Mouse (Mus musculus): ENCODE measurements around the gene Foxp1.

Gene Foxp1

DNA sequence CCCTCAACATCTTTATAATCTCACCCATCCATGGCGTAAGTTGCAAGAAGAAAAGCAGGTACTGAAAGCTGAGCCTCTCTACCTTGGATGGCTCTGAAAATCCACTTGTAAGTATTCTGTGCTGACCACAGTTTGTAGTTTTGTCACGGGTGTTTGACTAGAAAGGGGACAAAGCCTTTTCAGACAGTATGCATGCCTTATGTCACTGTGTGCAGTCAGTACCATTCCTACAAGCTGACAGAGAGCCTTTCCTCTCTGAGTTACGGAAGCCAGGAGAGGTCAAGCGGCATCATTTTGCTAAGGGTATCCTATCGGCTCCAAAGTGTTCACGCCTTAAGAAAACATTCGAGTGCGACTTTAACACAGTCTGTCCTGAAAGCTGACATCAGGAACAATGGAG is 202.1 kb downstream of the Foxp1 start:
- DNase-seq, result no peak

DNA sequence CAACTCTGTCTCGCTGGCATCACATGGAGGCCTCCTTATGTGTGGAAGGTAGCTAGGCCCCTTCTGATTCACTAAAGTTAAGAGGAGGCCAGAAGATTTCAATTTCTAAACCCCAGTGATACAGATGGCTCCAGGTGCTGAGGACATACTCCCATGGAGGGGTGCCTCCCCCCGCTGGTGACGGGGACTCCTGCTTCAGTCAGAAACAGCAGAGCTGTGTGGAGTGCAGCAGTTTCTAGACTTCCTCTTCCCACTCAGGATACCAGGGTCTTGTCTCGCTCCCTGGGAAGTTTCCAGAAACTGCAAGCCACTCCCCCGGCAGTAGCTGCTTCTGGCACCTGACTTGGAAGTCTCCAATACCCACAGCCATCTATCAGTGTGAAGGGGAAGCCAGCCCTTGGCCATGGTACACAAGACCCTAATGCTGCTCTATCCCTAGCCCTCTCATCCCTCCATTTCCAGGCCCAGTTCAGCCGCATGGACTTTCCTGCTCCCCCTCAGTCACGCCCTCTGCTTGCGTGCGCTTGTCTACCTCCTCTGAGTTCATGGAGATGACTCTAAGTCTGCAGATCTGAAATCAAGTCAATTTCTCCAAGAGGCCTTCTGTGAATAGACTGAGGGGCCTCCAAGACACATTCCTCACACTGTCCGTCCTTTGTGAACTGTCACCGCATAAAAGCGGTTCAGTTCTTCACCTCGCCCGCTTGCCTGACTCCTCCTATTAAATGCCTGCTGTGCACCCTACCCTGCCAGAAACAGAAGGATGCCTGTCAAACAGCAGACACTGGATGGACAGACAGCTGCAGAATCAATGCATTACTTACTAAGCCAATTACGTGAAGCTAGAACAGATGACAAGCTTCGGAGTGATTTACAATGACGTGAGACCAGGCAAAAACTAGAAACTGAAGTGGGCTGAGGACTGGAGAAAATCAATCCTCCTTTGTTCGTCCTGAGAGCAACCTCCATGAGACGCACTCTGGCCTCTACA is 202.8 kb downstream of the Foxp1 start:
- DNase-seq, result no peak

DNA sequence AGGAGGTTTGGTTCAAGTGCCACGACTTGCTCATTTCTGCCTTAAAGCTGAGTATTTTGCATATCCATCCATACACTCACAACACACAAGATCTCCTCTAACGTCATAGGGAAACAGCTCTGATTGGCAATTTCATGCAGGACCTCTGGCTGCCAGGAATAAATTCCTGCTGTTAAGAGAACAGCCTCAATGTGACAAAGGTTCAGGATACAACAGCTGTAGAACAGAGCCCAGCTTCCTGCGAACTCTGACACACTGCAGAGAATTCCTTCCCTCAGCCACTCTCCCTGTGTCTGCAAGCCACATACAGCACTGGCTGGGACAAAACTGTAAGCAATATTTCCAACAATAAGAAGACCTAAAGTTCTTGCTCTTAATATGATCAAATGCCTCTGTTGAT is 207.8 kb downstream of the Foxp1 start:
- no peak for DNase-seq

DNA sequence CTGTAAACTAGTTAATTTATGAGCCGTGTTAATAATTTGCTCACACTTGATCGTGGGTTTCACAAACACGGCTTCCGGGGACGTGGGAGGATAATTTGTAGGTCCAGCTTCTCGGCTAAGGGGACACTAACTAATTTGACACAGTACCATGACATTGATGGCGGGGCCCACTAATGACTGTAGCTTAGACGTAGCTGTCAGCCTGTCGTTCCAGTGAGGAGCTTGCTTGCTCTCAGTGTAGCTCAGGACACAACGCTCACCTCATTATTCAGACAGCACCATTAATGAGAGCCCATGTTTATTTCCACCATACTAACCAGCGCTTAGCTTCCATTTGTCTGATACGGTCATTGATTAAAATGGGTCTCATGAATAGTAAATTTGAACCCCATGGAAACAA is 212.0 kb downstream of the Foxp1 start:
- no peak for DNase-seq

DNA sequence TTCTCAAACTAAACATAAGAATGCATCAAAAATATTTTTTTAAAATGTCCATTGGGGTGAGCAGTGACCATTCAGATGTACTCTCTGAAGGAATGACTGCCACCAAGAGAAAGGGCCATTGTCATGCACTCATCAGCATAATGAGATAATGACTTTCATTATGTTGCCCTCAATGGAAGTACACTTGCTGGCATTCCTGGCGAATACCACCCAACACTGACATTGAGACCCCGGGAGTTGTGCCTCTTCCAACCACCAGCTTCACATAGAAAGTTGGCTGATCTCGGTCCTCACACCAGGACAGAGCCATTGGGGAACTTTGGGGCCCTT is 212.4 kb downstream of the Foxp1 start:
- DNase-seq, result no peak

DNA sequence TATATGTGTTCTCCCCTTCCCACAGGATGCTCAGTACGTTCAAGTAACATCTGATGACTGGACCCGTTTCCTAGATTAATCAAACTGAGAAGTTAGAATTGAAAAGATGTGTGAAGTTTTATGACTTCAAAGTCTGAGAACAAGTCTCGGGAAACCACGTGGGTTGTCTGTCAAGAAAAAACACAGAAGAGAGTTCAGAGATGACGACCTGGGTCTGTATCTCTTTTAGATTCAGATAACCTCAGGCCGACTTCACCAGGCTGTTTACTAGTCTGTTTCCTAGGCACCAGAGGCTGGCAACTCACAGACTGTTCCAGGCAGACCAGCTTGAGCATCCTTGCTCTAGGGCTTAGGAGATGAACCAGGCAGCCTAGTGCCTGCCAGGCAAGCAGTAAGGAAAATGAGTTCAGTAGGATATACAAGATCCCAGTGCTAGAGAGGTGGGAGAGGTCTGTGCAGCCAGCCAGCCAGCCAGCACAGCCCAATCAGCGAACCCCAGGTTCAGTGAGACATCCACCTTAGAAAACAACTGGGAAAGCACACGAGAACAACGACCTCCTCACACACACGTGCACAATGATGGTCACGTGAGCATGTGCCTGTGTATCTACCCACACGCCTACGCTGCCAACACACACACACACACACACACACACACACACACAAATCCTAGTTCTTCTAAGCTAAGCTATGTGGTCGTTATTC is 212.9 kb downstream of the Foxp1 start:
- DNase-seq, result no peak

DNA sequence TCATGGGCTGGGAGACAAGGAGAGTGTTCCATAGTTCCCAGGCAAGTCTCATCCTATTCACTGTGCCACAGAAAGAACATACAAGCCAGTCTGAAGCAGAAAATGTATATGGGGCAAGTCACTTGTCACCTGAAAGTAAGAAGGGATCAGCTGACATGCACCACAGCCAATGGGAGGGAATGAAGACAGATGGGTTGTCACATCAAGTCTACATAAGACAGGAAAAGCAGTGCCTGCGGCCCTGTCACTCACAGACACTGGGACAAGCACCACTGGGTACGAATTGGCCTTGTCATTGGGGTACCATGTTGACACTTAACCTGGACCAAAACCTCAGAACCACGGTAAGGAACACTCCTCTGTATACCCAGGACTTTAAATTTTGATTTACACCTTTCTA is 216.8 kb downstream of the Foxp1 start:
- no peak for DNase-seq

DNA sequence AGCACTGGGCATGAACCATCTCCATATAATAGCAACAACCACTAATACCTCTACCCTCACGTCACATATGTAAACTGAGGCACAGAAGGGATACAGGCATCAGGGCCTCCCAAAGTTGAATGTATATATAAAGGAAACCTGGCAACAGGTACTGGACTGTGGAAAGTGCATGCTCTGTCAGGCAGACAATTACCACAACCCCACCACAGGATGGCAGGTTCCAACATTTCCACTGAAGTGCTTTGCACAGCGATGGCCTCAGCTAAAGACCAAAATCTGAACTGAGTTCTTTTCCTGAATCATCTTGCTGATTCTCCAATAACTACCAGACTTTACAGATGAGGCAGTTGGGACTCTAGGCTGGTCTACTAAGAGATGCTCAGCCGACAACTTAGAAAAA is 217.3 kb downstream of the Foxp1 start:
- DNase-seq, result no peak

DNA sequence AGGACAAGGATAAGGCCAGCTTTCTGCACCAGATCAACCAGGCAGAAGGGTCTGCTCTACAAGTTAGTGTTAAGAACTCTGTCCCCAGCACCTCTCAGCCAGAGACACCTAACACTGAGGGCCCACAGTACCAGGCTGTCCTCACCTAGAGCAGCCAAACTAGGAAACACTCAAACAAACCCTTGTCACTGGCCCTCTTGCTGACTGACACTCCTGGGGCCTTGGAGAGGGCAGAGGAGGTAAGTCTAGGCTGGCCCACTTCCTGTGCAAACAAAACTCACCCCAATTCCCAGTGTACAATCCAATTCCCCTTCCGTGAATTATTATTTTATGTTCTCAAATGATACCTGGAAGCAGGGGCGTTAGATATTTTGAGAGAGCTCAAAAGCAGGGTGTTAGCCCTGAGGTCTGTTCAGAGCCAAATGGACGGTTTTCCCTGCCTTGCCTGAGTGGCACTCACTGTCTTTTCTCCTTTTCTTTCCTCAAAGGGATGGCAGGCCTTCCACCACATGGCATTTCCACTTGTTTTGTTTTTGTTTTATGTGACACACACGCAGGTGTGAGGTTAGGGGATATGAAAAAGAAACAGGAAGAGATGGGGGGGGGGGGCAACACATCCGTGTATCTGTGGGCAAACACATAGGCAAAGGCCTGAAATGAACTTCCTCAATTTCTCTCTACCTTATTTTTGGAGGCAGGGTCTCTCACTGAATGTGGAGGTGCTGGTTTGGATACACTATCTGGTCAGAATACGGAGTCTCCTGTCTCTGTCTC is 219.7 kb downstream of the Foxp1 start:
- DNase-seq, result no peak

DNA sequence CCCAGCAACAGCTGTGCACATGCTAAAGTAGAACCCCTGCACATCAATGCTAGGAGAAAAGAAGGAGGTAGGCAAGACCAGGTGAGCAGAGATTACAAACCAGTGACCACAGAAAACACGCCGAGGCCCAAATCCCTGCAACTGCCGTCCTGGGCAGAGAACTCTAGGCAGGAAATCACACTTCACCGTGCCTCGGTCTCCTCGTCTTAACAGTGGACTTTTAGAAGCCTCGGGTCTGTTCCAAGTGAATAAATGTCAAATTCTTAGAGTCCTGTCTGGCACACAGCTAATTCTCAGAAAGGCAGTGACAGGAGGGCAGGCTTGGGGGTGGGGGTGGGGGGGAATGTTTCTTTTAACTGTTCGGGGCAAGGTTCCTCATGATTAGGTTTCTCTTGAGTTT is 220.6 kb downstream of the Foxp1 start:
- no peak for DNase-seq

DNA sequence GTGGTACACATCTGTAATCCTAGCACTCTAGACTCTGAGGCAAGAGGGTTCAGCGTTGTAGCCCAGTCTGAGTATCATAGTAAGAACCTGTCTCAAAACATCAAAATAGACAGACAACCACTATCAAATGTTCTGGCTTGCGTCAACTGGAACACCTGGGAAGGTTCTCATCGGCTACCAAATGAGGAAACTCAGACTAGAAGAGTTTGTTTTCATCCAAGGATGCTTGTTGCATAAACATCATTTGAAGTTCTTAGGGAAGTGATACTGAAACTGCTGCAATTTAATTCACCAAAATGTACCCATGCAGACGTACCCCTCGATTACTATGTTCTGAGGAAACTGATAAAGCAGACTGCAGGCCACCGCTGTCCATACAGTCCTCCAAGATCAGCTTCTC is 222.3 kb downstream of the Foxp1 start:
- DNase-seq, result no peak

DNA sequence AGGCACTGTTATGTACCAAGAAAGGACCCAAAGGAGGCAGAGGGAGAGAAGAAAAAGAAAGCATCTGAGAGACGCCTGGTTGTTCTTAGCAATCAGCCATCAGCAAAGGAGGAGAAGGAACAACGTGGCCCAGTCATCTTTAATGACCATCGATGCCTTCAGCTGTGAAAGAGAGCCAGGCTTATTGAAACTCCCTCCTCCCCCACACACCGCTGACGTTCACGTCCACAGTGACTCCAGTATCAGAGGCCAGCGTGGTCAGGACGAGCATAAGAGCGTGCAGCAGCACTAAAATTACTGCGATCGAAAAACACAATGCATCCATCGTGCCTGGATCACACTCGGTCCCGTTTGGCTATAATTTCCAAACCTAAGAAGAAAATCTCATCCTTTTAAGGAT is 223.3 kb downstream of the Foxp1 start:
- DNase-seq, result no peak

DNA sequence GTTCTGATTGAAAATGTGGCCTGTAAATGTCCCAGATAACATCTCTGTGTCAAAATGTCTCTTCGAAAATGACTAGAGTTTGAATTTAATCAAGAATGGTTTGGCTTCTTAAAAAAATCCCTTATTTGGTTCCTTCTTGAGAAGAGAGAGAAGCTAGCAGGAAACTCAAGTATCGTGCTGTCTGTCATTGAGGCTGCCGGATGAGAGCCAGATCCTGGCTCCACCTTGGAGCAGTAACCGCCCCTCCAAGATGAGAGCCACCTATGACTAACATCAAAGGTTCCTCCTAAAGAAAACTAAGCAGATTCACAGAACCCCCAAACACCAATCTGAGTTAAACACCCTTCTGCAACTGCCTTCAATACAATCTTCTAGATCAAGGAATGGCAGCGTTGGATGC is 225.0 kb downstream of the Foxp1 start:
- DNase-seq, result no peak

DNA sequence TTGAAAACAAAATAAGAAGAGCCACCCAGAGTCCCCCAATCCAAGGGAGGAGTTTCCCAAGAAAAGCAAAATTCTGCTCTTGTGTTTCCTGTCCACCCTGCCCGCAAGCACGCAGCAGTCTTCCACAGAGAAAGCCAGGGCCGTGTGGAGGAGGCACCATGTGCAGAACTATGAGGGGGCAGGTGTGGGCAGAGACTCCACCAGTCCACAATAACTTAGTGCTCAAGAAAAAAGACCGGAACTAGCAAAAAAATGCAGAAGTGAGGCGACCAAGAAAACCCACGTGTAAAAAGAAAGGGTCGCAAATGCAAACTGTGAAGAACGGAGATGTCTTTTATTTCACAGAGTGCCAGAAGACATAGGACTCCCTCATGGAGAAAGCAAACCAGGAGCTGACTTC is 227.0 kb downstream of the Foxp1 start:
- no peak for DNase-seq

DNA sequence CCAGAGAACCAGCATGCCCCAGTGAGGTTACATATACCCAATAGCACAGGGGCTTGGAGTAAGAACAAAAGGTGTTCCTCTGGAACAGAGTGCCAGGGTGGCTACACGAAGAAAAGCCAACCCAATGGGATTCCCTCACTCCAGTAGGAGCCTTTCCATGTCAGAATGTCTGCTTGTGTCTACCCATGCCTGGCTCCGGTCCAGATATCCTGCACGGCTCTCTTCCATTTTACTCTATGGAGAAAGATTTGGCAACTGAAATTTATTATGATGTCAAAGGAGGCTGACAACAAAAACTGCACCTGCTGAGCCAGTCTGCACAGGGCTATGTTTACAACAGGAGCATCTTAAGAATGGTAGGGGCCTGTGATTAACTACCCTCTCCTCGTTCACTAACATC is 233.3 kb downstream of the Foxp1 start:
- DNase-seq, result no peak

DNA sequence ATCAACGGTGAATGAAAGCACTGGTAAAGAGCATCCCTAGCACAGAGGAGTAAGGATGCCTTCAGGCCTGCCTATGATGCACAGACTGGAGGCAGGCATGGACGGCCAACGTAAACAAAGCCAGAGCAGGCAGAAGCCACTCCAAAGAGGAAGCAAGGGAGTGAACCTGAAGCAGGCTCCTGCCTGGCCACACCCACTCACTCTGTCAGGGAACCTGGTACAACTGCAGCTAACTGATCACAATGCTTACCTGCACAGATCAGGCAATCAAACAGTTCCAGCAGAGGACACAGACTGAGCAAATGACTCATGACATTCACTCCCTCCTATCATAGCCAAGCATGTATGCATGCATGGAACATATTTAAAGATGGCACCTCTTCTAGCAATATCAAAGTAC is 237.5 kb downstream of the Foxp1 start:
- DNase-seq, result no peak

DNA sequence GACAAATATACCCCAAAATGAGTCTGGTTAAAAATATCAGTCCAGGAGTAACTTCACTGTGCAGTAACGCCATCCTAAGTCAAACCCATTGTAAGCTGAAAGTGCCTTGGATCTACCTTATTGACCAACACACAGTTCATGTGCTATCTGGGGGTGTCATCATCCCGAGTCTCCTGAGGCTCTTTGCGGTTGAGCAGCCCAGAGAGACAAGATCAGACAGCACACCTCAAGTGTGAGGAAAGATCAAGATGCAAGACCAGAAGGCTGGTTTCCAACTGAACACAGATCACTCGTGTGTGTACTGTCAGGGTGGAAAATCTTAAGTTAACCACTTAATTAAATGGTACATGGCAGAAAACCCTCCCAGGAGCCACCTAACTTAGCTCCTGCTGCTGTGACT is 238.5 kb downstream of the Foxp1 start:
- DNase-seq, result no peak

DNA sequence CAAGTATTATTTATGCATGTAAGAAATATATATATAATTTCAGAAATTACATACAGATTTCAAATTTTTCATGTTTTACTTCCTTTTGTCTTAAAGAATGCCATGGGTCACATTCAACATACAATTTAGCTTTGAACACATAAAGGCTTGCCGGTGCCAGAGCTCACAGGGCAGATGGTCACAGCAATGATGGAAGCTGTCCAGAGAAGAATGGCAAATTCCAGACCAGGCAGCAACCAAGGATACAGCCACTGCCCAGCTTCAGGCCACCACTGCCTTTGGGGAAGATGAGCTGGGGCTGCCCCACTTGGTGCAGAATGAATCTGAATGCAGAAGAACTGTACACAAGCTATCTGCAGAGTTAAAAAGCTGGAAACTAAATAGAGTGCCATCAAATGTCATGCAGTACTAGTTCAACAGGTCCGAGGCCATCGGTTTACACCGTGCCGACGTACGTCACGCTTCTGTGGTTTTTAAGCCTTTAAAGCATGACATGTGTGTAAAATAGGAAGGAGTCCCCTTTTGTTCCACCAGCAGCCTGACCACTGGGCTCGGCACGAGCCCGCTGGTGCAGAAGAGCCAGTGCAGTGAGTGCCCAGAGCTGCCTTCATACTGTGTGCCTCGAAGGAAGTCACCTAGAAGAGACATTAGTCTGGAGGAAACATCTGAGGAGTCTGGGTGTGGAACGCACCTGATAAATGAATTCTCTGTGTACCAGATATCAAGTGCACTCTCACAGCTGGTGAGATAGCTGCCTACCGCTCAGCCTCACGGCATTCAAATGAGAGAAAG is 239.5 kb downstream of the Foxp1 start:
- no peak for DNase-seq

DNA sequence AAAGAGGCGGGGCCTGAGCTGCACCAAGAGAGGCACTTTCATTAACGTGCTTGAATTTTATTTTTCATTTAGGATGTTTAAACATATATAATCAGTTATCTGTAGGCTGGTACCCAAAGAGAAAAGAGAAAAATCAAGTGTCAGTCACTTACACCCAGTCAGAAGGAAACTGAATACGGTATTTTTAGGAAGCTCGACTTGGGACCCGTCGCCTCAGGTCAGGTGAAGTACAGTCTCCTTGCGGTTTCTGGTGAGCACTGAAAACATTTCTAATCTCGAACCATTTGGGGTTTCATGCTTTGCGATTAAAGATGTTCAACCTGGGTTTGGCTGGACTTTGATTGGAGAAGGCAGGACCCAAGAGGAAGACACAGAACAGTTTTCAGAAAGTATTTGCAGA is 241.1 kb downstream of the Foxp1 start:
- DNase-seq, result no peak

DNA sequence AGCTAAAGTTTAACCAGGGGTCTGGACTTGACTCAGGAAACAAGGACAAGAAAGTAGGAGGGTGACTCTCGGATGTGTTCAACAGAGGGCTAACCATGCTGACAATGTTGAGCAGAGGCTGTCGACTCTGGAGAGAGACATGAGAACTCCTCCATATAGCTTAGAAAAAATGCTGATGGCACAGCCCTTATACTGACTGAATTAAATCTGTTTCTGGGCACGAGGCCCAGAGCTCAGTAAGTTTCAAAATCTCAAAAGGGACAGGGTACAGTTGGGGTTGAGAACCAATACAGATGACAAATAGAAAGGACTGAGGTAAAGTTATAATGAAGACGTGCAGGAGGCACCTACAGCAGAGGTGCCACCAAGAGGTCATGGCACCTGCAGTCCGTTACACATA is 241.9 kb downstream of the Foxp1 start:
- no peak for DNase-seq

DNA sequence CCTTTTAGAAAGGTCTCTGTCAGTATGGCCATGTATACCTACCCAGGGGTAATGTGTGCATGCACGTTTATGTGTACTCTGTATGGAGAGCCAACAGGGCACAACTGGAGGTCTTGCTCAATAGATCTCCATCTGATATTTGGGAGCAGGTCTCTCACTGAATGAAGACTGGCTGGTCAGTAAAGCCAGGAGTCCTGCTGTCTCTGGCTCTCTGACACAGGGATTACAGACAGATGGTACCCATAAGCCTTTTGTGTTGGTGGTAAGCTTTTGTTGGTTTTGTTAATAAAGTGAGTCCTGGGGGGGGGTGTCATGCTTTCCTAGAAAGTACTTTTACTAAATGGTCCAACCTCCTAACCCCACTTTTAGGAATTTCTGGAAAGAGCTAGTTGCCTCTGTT is 245.3 kb downstream of the Foxp1 start:
- DNase-seq, result no peak

DNA sequence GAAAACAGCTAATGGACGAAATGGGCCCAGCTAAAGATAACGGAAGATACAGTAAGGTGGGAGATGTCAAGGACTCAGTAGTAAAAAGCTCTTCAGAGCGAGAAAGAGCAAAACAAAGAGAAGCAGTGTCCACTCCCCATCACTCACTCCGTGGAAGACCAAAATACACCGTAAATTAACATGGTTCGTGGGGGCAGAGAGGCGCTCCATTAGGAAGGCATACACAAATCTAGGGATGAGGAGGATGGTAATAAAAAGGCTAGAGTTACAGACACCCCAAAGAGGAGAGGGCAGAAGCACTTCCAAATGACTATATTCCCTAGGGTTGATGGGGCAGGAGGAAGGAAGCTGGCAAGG is 246.2 kb downstream of the Foxp1 start:
- DNase-seq, result no peak

Measured in liver (tissue).